Mouse (Mus musculus) midbrain, embryonic 16.5 days (tissue): ENCODE data around the gene Pcsk6. TPM values are rescaled to one million over a fixed set of nuclear protein-coding genes. Genes with fewer than 3 reads are reported as not detected.
"Not testable (repeated sequence)": the region's sequence is repeated elsewhere in the genome, so short reads cannot be mapped to it uniquely, and the experiment has no call there.

Experiments used
- ATAC-seq: fragments of 200-750 bp; cut with Nextera tagmentation; 2 replicates; pipeline ENCODE4 v1.8.0; 2017; ENCODE audit warnings: moderate TSS enrichment
- H3K27ac ChIP-seq: fragments of 300-500 bp; sonication (generic); 2 replicates; pipeline ENCODE4 v1.5.1; 2014; ENCODE audit warnings: mild to moderate bottlenecking, low read length, mixed read lengths
- H3K27me3 ChIP-seq: fragments of 300-500 bp; sonication (generic); 2 replicates; pipeline ENCODE4 v1.6.1; 2014; ENCODE audit warnings: low read depth, low read length, mixed read lengths; ENCODE audit not compliant: control insufficient read depth, insufficient read depth
- H3K36me3 ChIP-seq: fragments of 300-500 bp; sonication (generic); 2 replicates; pipeline ENCODE4 v1.6.1; 2014; ENCODE audit warnings: mild to moderate bottlenecking, low read length, moderate library complexity, mixed read lengths; ENCODE audit not compliant: control insufficient read depth, insufficient read depth
- H3K4me1 ChIP-seq: fragments of 300-500 bp; sonication (generic); 2 replicates; pipeline ENCODE4 v1.6.1; 2014; ENCODE audit warnings: mild to moderate bottlenecking, low read length, mixed read lengths; ENCODE audit not compliant: control insufficient read depth, insufficient read depth
- H3K4me2 ChIP-seq: fragments of 300-500 bp; sonication (generic); 2 replicates; pipeline ENCODE4 v1.6.1; 2014; ENCODE audit warnings: mild to moderate bottlenecking, low read length, mixed read lengths
- H3K4me3 ChIP-seq: fragments of 300-500 bp; sonication (generic); 2 replicates; pipeline ENCODE4 v1.5.1; 2014; ENCODE audit warnings: low read depth, mild to moderate bottlenecking, low read length, moderate library complexity, mixed read lengths
- H3K9ac ChIP-seq: fragments of 300-500 bp; sonication (generic); 2 replicates; pipeline ENCODE4 v1.6.1; 2014; ENCODE audit warnings: low read depth, low read length, mixed read lengths
- H3K9me3 ChIP-seq: fragments of 300-500 bp; sonication (generic); replicated peaks from 2 replicates; pipeline ENCODE4 v1.6.1; 2014; ENCODE audit warnings: mild to moderate bottlenecking, low read length, mixed read lengths; ENCODE audit not compliant: control insufficient read depth, poor library complexity, severe bottlenecking
- WGBS: fragments of 180-500 bp; shearing (Covaris S2); extraction: QIAGEN DNeasy Blood & Tissue Kit; methylation state at CpG from one replicate; pipeline ENCODE4 v1.1.7; 2014; 5-methylcytosine and 5-hydroxymethylcytosine counted together
- polyA plus RNA-seq: library from polyadenylated mRNA; unstranded; fragments of >200 nt; fragmentation: Nextera tagmentation; extraction: Ambion mirVana; gene quantifications from 2 replicates; pipeline ENCODE4 v1.2.1, GENCODE M21; 2015

Pcsk6 gene
- polyA plus RNA-seq, 1 experiment from 2014 or later = 0.82 TPM

DNA sequence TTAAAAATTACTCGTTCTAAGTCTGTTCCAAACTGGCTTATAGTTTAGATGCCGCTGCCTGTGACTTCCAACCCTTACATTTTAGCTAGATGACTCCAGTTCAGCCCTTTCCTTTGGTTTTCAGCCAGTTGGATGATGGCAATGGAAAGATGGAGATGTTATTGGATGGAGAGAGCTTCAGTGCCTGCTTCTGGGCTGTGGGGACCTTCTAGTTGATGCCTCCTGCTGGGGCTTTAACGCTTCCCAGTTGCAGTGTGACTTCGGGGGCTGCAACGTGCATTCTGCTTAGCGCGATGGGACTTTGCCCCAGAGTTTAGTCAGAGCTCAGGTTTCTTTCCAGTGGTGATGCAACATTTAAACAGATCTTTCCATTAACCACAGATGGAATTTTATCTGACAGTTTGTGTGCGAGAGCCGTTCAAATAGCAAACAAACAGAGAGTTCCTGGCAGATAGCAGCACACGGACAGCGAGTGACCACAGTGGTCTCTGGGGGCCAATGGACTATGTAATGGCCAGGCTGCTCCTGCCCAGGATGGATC lies 53.3 kb downstream of the Pcsk6 start:
- Histone ChIP-seq H3K27ac (no peak overlapping the region), H3K27me3 (no peaks in the 10 kb centered on the region), H3K4me2 (no peak overlapping the region), H3K36me3 (no peaks in the 10 kb centered on the region), H3K4me1 (no peaks in the 10 kb centered on the region), H3K4me3 (no peak overlapping the region), H3K9ac (no peak overlapping the region), H3K9me3 (no peaks in the 10 kb centered on the region)
- ATAC-seq = no peak
- 77% methylated on average over 11 of the region's 11 CpGs for WGBS

DNA sequence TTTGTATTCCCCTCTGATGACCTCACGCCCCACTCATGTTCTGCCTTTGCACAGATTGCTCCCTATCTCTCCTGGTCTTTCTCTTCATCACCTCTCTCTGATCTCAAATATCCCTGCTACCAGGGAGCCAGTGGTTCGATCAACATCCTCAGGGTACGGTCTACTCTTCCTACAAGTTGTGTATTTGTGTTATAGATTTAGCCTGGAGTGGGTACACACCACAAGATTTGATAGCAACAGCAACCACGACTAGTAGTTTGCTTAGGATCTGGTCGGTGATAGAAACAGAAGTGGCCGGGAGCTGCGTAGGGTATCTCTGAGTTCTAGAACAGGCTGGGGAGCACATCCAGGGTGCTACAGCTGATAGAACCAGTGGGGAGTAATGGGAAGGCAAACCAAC lies 54.3 kb downstream of the Pcsk6 start:
- Histone ChIP-seq H3K27me3 (no peaks in the 10 kb centered on the region), H3K4me1 (no peaks in the 10 kb centered on the region), H3K4me2 (no peak overlapping the region), H3K9ac (no peak overlapping the region), H3K9me3 (no peaks in the 10 kb centered on the region), H3K4me3 (no peak overlapping the region), H3K36me3 (no peaks in the 10 kb centered on the region), H3K27ac (no peak overlapping the region)
- WGBS = 93% methylated on average over 7 of the region's 7 CpGs
- ATAC-seq = no peak

DNA sequence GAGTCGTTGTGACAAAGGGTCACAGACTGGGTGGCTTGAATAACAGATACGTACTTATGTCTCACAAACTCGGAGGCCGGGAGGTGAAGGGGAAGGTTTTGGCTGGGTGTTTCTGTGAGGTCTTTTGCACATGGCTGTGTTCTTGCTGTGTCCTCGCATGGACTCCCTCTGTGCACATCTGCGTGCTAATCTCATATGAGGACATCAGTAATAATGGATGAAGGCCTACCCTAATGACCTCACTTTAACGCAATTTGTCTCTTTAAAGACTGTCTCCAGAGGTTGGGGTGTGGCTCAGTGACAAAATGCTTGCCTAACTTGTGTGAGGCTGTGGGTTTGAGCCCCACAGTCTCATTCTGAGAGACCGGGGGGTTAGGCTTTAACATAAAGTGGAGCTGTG lies 55.0 kb downstream of the Pcsk6 start:
- H3K27me3 ChIP-seq = no peaks in the 10 kb centered on the region
- no peaks in the 10 kb centered on the region for H3K9me3 ChIP-seq
- no peak overlapping the region for H3K4me2 ChIP-seq
- H3K27ac ChIP-seq = no peak overlapping the region
- no peak for ATAC-seq
- WGBS = 72% methylated on average over 8 of the region's 8 CpGs
- no peak overlapping the region for H3K4me3 ChIP-seq
- no peak overlapping the region for H3K9ac ChIP-seq
- H3K4me1 ChIP-seq = no peaks in the 10 kb centered on the region
- H3K36me3 ChIP-seq = no peaks in the 10 kb centered on the region

DNA sequence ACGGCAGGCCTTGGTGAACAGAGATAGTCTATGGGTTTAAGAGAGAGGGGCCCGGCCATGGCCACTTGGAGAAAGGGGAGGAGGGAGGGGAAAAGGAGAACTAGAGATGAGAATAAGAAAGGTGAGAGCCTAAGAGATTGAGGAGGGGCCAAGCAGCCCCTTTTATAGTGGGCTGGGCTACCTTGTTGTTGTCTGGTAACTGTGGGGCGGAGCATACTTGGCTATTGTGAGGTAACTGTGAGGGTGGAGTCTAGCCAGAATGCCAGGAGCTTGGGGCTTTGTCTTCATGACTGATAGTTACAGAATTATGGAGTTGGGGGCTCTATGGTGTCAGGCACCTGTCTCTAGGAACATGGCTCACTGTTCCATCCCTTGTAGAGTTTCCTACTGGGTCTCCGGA lies 56.9 kb downstream of the Pcsk6 start:
- Histone ChIP-seq H3K9ac (no peak overlapping the region), H3K36me3 (no peaks in the 10 kb centered on the region), H3K27me3 (no peaks in the 10 kb centered on the region), H3K4me3 (no peak overlapping the region), H3K27ac (no peak overlapping the region), H3K4me2 (no peak overlapping the region), H3K9me3 (no peaks in the 10 kb centered on the region), H3K4me1 (no peaks in the 10 kb centered on the region)
- ATAC-seq = no peak
- 97% methylated on average over 4 of the region's 4 CpGs for WGBS

DNA sequence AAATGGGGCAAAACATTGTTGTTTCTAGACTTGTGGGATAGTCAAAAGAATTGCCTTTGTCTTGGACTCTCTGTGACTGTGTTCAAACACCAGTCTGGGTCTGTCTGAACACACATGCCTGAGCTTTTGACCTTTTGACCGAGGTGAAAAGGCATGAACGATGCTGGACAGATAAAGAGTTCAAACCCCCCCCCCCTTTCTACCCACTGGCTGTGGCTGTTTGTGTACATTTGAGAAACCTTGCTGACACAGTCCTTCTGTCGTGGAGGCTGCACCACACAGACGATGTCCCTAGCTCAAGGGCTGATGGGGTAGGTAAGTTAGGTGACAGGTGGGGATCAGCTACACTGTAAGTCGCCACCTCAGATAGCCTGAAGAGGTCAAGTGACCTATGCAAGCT lies 67.9 kb downstream of the Pcsk6 start:
- no peak overlapping the region for H3K27ac ChIP-seq
- ATAC-seq = no peak
- H3K9me3 ChIP-seq = no peaks in the 10 kb centered on the region
- no peak overlapping the region for H3K9ac ChIP-seq
- WGBS = 55% methylated on average over 5 of the region's 5 CpGs
- H3K27me3 ChIP-seq = no peaks in the 10 kb centered on the region
- no peaks in the 10 kb centered on the region for H3K36me3 ChIP-seq
- H3K4me3 ChIP-seq = no peak overlapping the region
- H3K4me1 ChIP-seq = no peaks in the 10 kb centered on the region; the same call in 1 of the 2 replicates
- H3K4me2 ChIP-seq = no peak overlapping the region

DNA sequence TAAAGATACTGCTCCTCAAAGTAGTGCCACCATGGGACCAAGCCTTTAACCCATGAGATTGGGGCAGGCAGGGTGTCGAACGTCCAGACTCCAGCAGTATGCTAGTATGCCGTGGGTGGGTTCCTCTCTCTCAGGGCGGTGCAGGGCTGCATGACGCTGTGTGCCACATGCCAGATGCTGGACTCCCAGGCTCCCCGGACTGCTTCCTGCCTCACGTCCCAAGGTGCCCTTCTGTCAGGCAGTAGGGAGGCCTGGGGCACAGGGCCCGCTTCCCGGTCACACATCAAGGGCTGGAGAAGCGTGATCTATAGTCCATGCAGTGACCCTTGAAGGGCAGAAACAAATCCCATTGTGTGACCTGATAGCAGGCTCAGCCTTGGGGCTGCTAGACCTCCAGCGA lies 68.9 kb downstream of the Pcsk6 start:
- Histone ChIP-seq H3K9me3 (no peaks in the 10 kb centered on the region), H3K4me1 (no peaks in the 10 kb centered on the region; the same call in 1 of the 2 replicates), H3K4me3 (no peak overlapping the region), H3K27me3 (no peaks in the 10 kb centered on the region), H3K4me2 (no peak overlapping the region), H3K9ac (no peak overlapping the region), H3K36me3 (no peaks in the 10 kb centered on the region), H3K27ac (no peak overlapping the region)
- no peak for ATAC-seq
- 32% methylated on average over 11 of the region's 11 CpGs for WGBS

DNA sequence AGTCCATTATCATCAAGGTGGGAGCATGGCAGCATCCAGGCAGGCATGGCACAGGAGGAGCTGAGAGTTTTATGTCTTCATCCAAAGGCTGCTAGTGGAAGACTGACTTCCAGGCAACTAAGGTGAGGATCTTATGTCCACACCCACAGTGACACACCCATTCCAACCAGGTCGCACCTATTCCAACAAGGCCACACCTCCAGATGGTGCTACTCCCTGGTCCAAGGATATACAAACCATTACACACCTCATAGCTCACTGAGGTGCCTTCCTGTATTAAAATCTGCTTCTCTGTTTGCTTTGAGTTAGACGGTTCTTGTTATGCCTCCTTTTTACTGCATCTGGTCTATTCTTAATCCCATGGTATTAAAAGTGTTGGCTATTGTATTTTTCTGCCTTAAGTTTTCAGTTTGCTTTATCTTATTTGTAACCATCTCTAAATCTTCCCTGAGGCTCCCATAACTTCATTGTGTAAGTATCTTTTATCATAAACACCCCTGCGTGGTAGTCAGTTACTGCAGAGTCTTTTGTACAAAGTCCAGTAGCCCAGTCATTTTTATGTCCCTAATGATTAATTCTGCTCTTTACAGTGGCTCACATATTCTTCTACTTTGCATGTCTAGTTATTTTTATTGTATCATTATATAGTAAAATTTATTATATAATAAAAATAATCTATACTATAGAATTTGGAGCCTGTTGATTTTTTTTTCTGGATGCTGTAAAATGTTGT lies 72.9 kb downstream of the Pcsk6 start:
- H3K4me2 ChIP-seq, H3K4me3 ChIP-seq, H3K27ac ChIP-seq, H3K9me3 ChIP-seq, ATAC-seq, H3K36me3 ChIP-seq, H3K9ac ChIP-seq, H3K27me3 ChIP-seq, H3K4me1 ChIP-seq: not testable (repeated sequence)
- WGBS = 79% methylated on average over 3 of the region's 3 CpGs

DNA sequence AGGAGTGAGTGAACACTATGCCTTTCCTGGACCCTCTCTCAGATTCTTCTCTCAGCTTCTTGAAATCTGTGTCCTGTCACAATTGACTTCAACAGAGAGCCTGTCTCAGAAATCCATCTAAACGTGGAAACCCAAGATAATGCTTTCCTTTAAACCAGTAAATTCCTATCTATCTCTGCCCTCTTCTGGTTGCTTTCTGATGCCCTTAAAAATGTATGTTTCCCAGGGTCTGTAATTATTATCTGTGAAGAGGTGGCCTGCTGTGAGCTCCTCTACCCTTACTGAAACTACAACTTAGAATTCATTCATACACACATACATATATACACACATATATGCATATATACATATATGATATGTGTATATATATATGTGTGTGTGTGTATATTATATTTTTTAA lies 73.7 kb downstream of the Pcsk6 start:
- no peak for ATAC-seq
- WGBS = 44% methylated on average over 1 of the region's 1 CpGs
- Histone ChIP-seq H3K36me3 (no peaks in the 10 kb centered on the region), H3K9me3 (no peaks in the 10 kb centered on the region), H3K4me2 (no peak overlapping the region), H3K9ac (no peak overlapping the region), H3K27me3 (no peaks in the 10 kb centered on the region), H3K27ac (no peak overlapping the region), H3K4me3 (no peak overlapping the region), H3K4me1 (peaks cover 2% of the 10 kb centered on the region; the same call in 1 of the 2 replicates)

DNA sequence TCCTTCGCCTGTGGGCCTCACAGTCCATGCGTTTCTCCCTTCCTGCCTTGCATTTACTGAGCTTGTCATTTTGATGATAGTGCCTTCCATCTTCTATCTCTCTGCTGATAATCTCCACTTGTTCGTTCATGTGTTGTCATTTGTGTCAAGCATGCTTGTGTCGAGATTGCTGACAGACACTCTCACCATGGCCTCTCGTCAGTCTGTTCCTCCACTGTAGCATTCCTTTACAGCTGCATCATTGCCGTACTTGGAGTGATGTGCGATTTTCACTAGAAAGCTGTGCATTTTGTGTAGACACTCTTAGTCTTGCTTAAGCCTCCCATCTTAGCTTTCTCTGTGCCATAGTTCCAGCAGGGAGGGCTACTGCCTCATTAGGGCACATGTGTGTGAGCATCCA lies 79.5 kb downstream of the Pcsk6 start:
- ATAC-seq = no peak
- WGBS = 69% methylated on average over 7 of the region's 7 CpGs

More for the DNA sequence above, 79.5 kb downstream of the Pcsk6 start:
- Histone ChIP-seq H3K36me3 (no peaks in the 10 kb centered on the region), H3K27me3 (no peaks in the 10 kb centered on the region), H3K9me3 (no peaks in the 10 kb centered on the region), H3K4me3 (no peak overlapping the region), H3K4me2 (no peak overlapping the region), H3K9ac (no peak overlapping the region), H3K27ac (no peak overlapping the region), H3K4me1 (peaks cover 2% of the 10 kb centered on the region; the same call in 1 of the 2 replicates)
